Mouse (Mus musculus) common myeloid progenitor, adult 5-6 weeks (primary cell): ENCODE results near the gene Fgd2. TPM values are rescaled to one million over a fixed set of nuclear protein-coding genes. Genes with fewer than 3 reads are reported as not detected.
"Not testable (repeated sequence)": the region's sequence is repeated elsewhere in the genome, so short reads cannot be mapped to it uniquely, and the experiment has no call there.

ENCODE experiments used
- ATAC-seq: replicated peaks from 2 replicates; pipeline ENCODE4 v1.8.0; 2016; ENCODE audit warnings: low read depth, mild to moderate bottlenecking, moderate TSS enrichment, inconsistent platforms; ENCODE audit not compliant: poor library complexity, severe bottlenecking
- total RNA-seq: library from RNA; stranded (forward); fragments of 200-1000, 187-1606 nt; gene quantifications from 2 replicates; pipeline ENCODE4 v1.2.3, GENCODE M21; 2017

Gene Fgd2
- total RNA-seq, 1 experiment from 2014 or later, result 23.9 TPM

DNA sequence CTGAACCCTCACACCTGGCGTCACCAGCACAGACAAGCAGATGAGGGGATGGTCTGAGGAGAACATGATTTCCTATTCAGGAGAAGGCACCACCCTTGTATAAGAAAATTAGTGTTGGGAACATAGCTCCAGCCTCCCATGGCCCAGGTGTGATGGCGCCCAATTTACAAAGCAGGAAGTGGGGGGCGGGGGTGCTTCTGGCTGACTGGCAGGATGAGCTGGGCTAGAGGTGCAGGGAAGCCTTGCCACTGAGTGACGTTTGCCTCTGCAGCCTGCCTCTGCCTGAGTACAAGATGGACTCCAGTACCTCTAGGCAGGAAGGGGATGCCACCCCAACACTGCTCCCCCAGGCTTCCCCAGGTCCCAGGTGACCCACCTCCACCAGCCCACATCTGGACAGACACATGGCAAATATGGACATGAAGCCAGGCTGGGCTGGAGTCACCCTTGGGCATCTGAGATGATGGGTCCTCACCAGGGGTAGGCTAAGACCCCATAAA is 28.5 kb upstream of the Fgd2 start:
- ATAC-seq, result no peak

DNA sequence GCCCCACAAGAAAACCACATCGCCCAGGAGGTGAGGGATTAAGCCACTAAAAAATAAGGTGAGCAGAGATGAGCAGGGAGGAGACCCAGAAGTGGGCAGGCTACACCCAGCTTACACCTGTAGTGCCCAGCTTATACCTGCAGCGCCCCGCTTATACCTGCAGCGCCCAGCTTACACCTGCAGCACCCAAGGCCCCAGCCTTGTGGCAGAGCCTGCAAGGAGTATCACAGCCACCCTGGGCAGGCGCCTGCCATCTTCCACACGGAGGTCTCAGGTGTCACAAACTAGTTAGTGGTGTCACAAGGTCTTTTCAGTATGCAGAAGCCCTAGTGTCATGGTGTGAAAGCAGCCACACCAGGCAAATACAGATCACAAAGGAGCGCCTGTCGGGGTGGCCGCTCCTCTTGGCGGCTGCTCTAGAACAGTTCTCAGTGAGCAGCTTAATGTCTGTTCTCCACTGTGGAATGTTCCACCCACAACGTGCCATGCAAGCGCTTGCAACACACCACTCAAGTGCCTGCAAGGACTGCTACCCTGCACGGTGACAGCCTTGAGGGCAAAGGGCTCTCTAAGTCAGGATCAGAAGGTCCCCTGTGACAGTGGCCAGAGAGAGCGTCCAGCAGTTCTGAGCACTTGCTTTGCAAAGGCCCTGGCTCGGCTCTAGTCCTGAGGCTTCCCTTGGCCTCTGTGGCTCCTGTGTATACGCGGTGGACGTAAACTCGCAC is 24.3 kb upstream of the Fgd2 start:
- no peak for ATAC-seq

DNA sequence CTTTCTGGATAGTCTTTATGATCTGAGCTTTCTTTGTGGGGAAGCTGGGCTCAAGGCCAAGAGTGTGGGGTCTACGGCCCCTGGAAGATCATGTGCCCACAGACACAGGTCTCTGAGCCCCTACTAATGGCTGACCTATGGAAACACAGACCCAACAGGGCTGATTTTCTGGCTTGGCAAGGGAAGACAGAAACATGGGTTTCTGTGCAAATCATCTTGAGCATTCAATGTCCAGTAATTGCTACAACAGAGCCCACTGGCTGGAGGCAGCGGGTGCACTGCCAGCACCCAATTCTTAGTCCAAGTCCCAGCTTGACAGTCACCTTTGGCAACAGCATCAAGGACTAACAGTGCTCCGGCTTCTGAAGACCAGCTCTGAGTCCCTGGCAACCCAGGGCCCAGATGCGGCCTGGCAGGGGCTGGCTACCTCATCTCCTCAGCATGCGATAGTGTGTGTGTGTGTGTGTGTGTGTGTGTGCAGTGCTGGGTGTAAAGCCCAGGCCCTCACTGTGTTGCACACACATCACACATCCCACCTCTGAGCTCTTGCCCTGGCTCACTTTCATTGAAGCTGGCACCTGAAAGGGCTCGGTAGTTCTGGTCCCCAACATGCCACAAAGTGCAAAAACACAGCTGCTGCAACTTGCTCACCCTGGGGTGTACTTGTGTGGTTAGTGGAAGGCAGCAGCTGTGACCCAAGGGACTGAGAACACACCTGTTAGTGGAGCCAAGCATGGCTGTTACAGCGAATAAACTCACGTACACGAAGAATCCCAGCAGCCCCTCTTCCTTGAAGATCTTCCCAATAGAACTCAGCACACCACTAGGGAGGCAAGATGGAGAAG is 22.5 kb upstream of the Fgd2 start:
- ATAC-seq, result no peak

DNA sequence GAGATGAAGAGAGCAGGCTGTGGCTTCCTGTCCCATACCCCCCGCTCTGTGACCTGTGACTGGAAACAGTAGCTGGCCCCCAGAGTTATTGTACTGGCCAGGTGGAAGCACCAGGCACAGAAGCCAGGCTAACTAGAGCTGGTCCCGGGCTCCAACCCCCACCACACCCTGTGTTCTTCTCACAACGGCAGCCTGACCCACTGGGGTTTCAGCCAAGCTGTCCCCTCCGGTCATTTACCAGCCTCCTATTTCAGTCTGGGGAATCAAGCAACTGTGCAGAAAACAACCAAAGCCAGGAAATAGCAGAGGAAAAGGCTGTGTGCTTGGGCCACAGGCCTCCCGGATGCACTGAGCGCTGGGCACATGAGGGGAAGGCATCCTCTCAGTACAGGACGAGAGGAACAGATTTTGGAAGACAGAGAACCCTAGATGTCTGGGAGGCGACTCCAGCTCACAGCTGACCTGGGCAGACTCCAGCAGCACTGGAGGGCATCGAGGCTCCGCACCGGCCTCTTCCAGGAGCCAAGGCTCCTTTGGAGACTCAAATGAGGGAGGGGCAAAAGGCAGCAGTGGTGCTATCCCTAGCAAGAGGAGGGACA is 21.4 kb upstream of the Fgd2 start:
- ATAC-seq, result no peak

DNA sequence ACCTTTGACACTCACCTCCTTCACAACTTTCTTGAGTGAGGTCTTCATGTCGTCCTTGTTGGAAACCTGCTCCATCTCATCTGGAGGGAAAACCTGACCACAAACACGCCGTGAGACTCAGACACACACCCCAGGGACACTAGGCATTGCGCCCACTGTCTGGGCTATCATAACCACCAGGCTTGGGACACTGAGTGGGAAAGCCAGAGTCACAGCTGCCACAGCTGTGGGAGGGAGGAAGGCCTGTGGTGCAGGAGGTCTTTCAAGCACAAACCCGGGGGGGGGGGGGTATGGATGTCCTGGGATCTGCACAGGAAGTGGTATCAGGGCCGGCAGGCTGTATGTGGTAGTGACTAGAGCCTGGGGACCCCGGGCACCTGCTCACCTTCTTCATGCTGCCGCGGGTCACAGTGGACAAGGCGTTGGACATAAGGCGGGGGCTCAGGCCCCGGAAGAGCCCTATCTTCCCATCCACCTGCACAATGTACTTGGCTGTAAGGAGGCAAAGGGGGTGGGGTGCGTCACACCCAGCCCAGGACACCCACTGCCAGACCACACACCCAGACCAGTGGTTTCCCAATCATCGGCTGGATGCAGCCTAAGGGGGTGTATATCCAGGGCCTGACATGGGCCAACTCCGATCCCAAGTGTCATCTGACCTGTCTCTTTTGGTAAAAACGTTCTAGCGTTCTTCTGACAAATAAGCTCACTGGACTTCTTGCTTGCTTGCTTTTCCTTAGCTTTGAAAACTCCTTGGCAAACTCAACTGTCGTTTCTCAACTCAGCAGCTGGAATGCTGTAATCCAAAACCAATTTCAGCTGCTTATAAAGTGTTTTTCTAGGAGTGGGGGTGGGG is 20.1 kb upstream of the Fgd2 start:
- ATAC-seq, result no peak

DNA sequence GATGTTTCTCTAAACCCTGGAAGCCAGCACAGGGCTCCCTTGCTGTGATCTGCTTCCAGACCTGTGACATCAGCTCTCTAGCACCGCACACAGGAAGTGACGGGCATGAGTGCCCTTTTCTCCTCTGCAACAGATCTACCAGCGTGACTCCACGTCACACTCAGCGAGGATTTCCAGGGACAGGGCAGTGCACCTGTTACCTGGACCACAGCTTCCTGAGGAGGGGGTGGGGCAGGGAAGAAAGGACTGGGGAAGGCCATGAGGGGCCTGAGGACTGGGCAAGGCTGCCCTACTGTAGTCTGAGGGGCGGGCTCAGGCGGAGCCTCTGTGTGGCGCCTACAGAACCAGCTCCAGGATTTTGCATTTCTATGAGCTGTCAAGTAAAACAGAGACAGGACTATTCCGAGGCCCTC is 19.1 kb upstream of the Fgd2 start:
- ATAC-seq, result peak; percentile 58

DNA sequence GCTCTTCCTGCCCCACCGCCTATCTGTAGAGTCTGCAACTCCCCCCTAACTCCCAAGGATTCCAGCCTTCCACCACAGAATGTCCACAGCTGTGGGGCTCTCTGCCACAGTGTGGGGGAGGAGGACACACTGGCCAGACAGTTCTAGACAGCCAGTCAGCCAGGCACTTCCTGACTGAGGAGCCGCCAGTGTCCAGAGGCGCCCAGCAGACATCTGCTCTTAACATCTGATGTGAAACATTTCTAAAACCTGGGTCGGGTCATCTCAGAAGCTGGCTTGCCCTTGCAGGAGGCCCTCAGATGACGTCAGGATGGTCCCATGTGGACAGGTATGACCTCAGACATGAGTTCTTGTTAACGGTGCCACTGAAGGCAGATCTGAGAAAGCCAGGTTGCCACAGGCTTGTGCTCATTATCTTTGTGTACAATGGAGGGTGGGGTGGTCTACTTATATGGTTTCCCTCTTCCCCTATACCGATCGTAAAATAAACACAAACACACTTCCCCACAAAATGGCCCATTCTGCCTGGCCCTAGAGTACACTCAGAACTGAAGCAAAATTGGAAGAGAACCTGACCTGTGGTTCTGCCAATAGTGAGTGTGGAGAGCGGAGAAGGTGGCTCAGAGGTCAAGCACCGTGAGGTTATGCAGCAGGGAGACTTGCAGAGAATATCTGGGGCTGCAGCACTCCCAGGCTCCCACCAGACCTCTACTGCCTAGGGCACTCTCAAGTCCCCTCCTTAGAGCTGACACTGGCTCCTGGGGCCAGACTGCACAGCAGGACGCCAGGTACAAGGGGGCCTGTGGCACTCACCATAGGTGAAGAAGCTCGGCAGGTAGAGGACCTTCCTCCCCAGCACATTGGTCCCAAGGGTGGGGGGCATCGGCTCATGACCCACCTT is 18.5 kb upstream of the Fgd2 start:
- no peak for ATAC-seq

DNA sequence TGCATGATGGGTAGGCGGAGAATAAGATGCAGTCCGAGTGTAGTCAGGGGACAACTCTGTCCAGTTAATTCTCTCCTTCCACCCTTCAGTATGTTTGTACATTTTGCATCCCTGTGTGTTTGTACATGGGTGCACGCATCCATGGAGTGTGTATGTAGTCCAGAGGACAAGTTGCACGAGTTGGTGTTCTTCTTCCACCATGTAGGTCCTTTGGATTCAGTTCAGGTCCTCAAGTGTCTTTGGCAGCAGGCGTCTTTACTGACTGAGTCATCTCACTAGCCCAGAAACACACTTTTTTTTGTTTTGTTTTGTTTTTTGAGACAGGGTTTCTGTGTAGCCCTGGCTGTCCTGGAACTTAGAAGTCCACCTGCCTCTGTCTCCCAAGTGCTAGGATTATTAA is 17.5 kb upstream of the Fgd2 start:
- no peak for ATAC-seq

DNA sequence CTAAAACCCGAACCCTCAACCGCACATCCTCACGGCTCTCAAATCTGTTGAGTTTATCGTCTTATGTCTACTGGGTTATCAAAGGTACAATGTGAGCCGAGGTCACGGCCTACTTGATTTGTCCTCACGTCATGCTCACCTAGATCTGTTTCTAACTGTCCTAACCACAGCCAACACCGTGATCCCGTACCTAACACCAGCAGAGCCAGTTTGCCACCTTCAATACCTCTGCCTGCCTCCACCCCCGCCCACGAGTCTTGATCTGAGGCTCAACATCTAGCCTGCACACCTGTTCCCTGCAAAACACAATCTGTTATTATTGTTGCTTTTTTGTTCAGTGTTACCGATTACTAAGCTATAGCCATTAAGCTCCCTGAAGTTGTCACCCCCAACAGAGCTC is 15.4 kb upstream of the Fgd2 start:
- ATAC-seq, result no peak

DNA sequence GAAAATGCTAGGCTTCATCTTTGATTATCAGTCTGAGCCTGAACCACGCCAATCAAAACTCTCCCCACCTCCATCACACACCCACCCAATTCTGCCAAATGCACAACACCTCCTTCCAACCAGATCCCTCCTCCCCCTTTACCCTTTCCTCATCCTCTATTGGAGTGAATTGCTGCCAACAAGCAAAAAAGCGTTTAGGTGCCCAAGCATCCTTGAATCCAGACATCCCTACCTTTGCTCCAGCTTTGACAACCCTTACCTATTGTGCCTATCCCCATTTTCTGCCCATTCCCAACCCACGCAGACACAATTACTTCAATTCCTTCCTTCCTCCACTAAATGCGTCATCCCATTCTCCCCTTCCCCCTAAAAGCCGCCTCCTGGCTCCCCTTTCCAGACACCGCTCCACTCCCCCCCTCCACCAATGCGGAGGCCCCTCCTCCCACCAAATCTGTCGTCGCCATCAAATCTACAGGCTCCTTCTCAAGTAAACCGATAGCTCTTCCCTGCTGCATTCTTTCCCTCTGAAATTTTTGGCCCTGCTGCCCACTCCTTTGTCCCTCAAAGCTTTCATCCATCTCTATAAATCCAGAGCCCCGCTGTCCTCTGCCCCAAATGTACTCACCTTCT is 14.1 kb upstream of the Fgd2 start:
- no peak for ATAC-seq

DNA sequence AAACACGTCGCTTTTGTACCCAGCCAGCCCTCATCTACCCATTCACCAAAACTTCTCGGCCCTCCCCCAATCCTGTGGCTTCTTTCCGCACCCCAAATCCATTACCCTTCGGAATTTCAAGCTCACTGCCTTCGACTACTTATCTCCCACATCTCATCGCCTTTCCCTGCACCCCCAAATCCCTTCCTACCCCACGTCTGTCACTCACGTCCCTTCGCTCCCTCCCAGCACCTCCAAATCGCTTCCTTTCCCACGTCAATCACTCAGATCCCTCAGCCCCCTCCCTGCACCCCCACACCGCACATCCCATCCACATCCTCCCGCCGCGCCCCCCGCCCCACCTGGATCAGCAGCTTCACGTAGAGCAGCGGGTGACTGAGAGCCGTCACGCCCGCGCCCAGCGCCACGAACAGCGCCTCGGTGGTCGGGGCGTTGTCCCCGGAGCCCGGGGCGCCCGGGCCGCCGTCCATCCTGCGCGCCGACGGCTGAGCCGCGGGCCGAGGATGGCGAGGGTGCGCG is 13.5 kb upstream of the Fgd2 start:
- ATAC-seq, result no peak

DNA sequence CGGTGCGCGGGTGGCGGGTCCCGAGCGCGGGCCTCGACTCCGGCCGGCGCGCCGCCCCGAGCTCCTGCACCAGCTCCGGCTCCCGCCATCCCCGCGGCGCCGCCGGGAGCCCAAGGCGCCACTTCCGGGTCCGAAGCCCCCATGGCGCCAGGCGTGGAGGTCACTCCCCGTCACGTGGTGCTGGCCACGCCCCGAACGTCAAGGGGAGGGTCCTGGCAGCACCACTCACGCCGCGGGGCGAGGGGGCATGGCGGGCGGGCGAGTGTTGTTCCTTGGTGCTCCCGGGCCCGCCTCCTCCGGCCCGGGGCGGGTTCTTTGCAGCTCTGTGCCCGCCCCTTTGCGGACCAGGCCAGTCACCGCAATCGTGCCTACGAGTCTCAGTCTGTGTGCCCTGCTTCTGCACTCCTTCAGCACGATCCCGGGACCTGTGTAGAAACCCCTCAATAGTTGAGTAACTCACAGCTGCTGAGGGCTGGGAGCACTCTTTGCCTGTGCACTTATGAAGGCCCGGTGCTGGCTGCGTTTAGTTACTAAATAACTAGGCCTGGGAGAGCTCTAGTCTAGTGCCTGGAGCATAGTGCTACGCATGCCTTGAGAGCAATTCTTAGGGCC is 13.0 kb upstream of the Fgd2 start, which contains the start of gene Mtch1:
Gene Mtch1 (minus strand): TSS at position 290 of the 612 bp plus-strand sequence.
- ATAC-seq, result peak; percentile 98

DNA sequence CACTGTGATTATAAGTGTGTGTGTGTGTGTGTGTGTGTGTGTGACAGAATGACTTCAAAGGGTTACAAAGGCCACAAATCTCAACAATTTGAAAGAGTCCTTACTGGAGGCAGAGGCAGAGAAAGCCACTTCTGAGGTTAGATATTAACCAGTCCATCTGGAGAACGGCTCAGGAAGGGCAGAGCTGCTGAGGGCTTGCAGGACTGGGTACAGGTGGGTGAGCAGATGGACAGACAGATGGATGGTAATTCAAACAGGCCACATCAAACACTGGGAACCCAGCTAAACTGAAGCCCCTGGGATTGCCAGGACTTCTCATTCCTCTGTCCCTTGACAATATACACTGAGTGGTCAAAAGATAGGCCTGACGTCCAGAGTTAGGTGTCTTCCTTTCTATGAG is 11.7 kb upstream of the Fgd2 start:
- no peak for ATAC-seq

DNA sequence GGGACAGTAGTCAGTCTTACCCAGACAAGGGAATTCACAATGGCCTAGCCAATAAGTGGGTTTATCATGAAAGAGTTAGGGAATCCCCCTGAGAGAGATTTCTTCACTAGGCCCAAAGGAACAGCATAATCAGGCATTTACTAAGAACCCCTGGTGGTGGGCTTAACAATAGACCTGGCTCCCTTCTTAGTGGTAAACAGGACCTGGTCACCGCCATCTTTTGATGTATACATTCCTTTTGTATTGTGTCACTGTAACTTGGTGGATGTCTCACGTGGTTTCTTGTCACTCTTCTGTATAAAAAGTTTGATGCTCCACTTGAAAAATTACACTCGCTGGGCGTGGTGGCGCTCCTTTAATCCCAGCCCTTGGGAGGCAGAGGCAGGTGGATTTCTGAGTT is 9.7 kb upstream of the Fgd2 start:
- ATAC-seq, result not testable (repeated sequence)

DNA sequence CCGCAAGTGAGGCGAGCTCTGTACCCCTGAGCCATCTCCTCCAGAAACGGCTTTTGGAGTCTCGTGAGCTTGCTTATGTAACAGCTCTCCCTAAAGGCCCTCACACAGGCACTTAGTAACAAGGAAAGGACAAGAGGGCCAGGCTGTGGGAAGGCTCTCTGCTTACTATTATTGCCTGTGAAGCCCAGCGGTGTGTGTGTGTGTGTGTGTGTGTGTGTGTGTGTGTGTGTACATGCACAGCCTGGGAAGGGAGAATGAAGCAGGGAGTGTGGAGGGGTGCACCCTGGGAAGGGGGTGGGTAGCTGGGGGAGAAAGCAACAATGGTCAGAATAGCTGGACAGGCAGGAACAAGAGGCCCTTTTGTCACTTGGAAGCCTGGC is 5.3 kb upstream of the Fgd2 start:
- no peak for ATAC-seq

DNA sequence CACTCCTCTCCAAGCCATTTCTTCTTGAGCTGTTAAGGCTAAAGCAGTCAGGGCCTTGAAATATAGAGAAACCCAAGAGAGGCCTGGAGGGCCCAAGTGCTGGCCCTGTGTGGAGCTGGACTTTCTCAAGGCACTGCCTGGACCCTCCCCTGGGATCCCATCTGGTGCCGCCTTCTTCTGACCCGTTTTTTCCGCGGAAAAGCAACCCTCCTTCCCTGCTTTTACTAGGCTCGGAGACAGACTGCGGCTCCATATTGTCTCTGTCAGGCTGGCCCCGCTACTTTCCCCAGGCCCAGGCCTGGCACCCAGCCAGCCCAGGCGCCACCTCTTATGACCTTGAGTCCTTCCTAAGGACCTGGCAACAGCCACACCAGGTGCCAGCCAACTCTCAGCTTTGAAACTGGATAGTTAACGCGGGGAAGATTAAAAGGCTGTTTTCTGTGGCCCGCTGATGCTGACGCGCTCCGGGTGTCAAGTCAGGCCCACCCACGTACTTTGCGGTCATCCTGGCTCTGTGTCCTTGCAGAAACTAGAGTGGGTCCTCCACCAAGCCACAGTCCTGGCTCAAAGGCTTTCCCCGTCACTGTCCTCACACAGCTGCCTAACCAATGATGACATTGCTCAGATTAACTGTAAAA is 4.8 kb upstream of the Fgd2 start:
- no peak for ATAC-seq

DNA sequence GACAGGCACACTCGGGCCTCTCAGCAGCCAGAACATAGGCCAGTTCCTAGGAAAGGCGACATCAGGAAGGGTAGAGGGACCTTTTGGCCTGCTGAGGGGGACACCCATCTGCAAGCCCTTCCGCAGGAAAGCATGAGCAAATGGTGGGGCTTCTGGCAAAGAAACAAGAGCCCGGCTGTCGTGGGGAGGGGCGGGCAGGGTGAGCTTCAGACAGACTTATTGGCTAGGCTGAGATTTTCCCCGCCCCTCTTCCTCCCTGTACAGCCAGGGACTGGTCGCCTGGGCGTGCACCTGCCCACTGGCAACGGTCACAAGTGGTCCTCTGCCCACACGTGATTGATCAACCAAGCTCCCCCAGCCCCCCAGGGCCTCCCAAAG is 4.2 kb upstream of the Fgd2 start:
- no peak for ATAC-seq

DNA sequence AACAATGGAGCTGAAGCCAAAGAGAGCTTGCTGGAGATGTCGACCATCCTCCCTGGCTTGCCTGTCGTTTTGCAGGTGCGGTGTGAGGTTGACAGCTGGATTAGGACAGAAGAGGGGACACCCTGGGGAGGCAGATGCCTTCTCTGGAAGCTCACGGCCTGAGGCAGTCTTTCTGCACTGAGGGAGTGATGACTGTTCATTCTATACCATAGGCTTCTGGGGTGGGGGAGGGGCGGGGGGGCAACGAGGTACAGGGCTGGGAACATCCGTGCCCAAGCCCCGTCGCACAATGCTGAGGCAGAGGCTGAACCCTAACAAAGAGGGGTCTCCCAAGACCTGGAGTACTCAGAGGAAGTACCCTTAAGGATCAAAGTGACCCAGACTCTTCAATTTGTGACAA is 3.8 kb upstream of the Fgd2 start:
- ATAC-seq, result no peak
